Mouse (Mus musculus) kidney, postnatal 0 days (tissue): ENCODE measurements around the gene Met. TPM values are rescaled to one million over a fixed set of nuclear protein-coding genes. Genes with fewer than 3 reads are reported as not detected.

Experiments
- ATAC-seq: fragments of 200-750 bp; cut with Nextera tagmentation; replicated peaks from 2 replicates; pipeline ENCODE4 v1.8.0; 2017; ENCODE audit warnings: low read depth, moderate number of reproducible peaks, moderate TSS enrichment, moderate library complexity; ENCODE audit not compliant: low FRiP score
- DNase-seq: peaks from one replicate; pipeline ENCODE4 v3.0.0-alpha.2; 2016; ENCODE audit warnings: low spot score
- H3K27ac ChIP-seq: fragments of 300-500 bp; sonication (generic); 2 replicates; pipeline ENCODE4 v1.5.1; 2014; ENCODE audit warnings: mild to moderate bottlenecking
- H3K27me3 ChIP-seq: fragments of 300-500 bp; sonication (generic); 2 replicates; pipeline ENCODE4 v1.6.1; 2014; ENCODE audit warnings: low read length, mixed read lengths; ENCODE audit not compliant: insufficient read depth
- H3K36me3 ChIP-seq: fragments of 300-500 bp; sonication (generic); 2 replicates; pipeline ENCODE4 v1.6.1; 2014; ENCODE audit warnings: low read length, mixed read lengths; ENCODE audit not compliant: insufficient read depth
- H3K4me1 ChIP-seq: fragments of 300-500 bp; sonication (generic); replicated peaks from 2 replicates; pipeline ENCODE4 v1.6.1; 2014; ENCODE audit warnings: antibody characterized with exemption, low read length, mixed read lengths; ENCODE audit not compliant: insufficient read depth
- H3K4me2 ChIP-seq: fragments of 300-500 bp; sonication (generic); 2 replicates; pipeline ENCODE4 v1.6.1; 2014; ENCODE audit warnings: mild to moderate bottlenecking, low read length, moderate library complexity, mixed read lengths
- H3K4me3 ChIP-seq: fragments of 300-500 bp; sonication (generic); replicated peaks from 2 replicates; pipeline ENCODE4 v1.5.1; 2014; ENCODE audit warnings: low read depth, low read length
- H3K9ac ChIP-seq: fragments of 300-500 bp; sonication (generic); 2 replicates; pipeline ENCODE4 v1.6.1; 2014; ENCODE audit warnings: low read depth, low read length
- H3K9me3 ChIP-seq: fragments of 300-500 bp; sonication (generic); replicated peaks from 2 replicates; pipeline ENCODE4 v1.6.1; 2016; ENCODE audit warnings: low read length, inconsistent platforms, mixed read lengths
- CTCF ChIP-seq: IDR thresholded peaks from 2 replicates; pipeline ENCODE4 v1.5.1; 2016; ENCODE audit warnings: antibody characterized with exemption, low read depth, mild to moderate bottlenecking, moderate library complexity
- WGBS: fragments of 180-500 bp; shearing (Covaris S2); extraction: QIAGEN DNeasy Blood & Tissue Kit; methylation state at CpG from one replicate; pipeline ENCODE4 v1.1.7; 2014; 5-methylcytosine and 5-hydroxymethylcytosine counted together
- polyA plus RNA-seq: library from polyadenylated mRNA; unstranded; fragments of >200 nt; fragmentation: Nextera tagmentation; extraction: Ambion mirVana; gene quantifications from 2 replicates; pipeline ENCODE4 v1.2.1, GENCODE M21; 2015

The Met gene
- polyA plus RNA-seq, 1 experiment from 2014 or later = 17.9 TPM

- no peaks in the 10 kb centered on the region for H3K27me3 ChIP-seq
- ATAC-seq = no peak
- no peak overlapping the region for H3K4me2 ChIP-seq
- TF ChIP-seq CTCF = no peak
- no peak overlapping the region for H3K9ac ChIP-seq
- H3K4me3 ChIP-seq = no peak overlapping the region
- no peaks in the 10 kb centered on the region for H3K36me3 ChIP-seq
- no peaks in the 10 kb centered on the region for H3K9me3 ChIP-seq
- 61% methylated on average over 2 of the region's 2 CpGs for WGBS
- H3K4me1 ChIP-seq = no peaks in the 10 kb centered on the region
- no peak for DNase-seq
- H3K27ac ChIP-seq = no peak overlapping the region
Observed at GRCm38 (mm10) chr6:17488291-17488817, 24.8 kb downstream of the Met start.

DNA sequence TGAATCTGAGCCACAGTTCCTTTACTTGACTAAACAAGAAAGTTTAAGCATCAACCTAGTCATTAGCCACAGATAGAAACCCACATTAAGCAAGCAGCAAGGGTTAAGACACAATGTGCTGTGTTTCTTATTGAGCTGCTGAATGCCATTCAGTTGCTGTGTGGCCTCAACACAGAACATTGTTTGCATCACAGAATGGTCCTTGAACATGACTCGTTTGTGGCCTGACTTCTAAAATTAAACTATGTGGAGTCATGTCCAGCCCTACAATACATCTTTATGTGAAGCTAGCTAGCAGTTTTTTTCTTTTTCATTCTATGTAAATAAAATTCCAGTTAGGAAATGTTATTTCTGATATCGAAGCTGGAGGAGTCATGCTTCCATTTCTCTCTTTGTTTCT is 27.2 kb downstream of the Met start:
- TF ChIP-seq CTCF = no peak
- Histone ChIP-seq H3K4me2 (no peak overlapping the region), H3K9ac (no peak overlapping the region), H3K4me1 (no peaks in the 10 kb centered on the region), H3K9me3 (no peaks in the 10 kb centered on the region), H3K27me3 (no peaks in the 10 kb centered on the region), H3K4me3 (no peak overlapping the region), H3K27ac (no peak overlapping the region), H3K36me3 (no peaks in the 10 kb centered on the region)
- DNase-seq (no peak), ATAC-seq (no peak)
- whole genome bisulfite sequencing = 65% methylated on average over 2 of the region's 2 CpGs

- no peaks in the 10 kb centered on the region for H3K36me3 ChIP-seq
- DNase-seq = no peak
- H3K4me3 ChIP-seq = no peak overlapping the region
- H3K27me3 ChIP-seq = no peaks in the 10 kb centered on the region
- no peaks in the 10 kb centered on the region for H3K9me3 ChIP-seq
- H3K4me2 ChIP-seq = no peak overlapping the region
- H3K4me1 ChIP-seq = no peaks in the 10 kb centered on the region
- 93% methylated on average over 10 of the region's 10 CpGs for WGBS
- H3K9ac ChIP-seq = no peak overlapping the region
- no peak for ATAC-seq
- no peak for TF ChIP-seq CTCF
- H3K27ac ChIP-seq = 0 out of 2 replicates have a peak overlapping the region, but pooled peaks have one; percentile 8
Observed at GRCm38 (mm10) chr6:17491502-17491901, 27.9 kb downstream of the Met start.

DNA sequence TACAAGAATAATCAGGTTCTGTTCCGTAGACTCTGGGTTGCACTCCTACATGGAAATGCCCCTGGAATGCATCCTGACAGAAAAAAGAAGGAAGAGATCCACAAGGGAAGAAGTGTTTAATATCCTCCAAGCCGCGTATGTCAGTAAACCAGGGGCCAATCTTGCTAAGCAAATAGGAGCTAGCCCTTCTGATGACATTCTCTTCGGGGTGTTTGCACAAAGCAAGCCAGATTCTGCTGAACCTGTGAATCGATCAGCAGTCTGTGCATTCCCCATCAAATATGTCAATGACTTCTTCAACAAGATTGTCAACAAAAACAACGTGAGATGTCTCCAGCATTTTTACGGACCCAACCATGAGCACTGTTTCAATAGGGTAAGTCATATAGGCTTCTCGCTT is 28.5 kb downstream of the Met start:
- DNase-seq = no peak
- H3K4me3 ChIP-seq = no peak overlapping the region
- 91% methylated on average over 8 of the region's 8 CpGs for whole genome bisulfite sequencing
- no peak overlapping the region for H3K4me2 ChIP-seq
- no peak overlapping the region for H3K9ac ChIP-seq
- no peaks in the 10 kb centered on the region for H3K36me3 ChIP-seq
- no peak overlapping the region for H3K27ac ChIP-seq
- 0 out of 2 replicates have a peak, but pooled peaks cover 5% of the 10 kb centered on the region for H3K4me1 ChIP-seq
- TF ChIP-seq CTCF = no peak
- H3K9me3 ChIP-seq = no peaks in the 10 kb centered on the region
- ATAC-seq = no peak
- no peaks in the 10 kb centered on the region for H3K27me3 ChIP-seq

GRCm38 (mm10) chr6:17495413-17495812 is 31.8 kb downstream of the Met start:
- no peak overlapping the region for H3K9ac ChIP-seq
- no peaks in the 10 kb centered on the region for H3K36me3 ChIP-seq
- H3K9me3 ChIP-seq = no peaks in the 10 kb centered on the region
- H3K4me1 ChIP-seq = 0 out of 2 replicates have a peak, but pooled peaks cover 10% of the 10 kb centered on the region
- no peak overlapping the region for H3K4me3 ChIP-seq
- H3K27me3 ChIP-seq = no peaks in the 10 kb centered on the region
- H3K4me2 ChIP-seq = no peak overlapping the region
- DNase-seq (no peak), ATAC-seq (no peak)
- 95% methylated on average over 1 of the region's 1 CpGs for WGBS
- TF ChIP-seq CTCF = no peak
- no peak overlapping the region for H3K27ac ChIP-seq

DNA sequence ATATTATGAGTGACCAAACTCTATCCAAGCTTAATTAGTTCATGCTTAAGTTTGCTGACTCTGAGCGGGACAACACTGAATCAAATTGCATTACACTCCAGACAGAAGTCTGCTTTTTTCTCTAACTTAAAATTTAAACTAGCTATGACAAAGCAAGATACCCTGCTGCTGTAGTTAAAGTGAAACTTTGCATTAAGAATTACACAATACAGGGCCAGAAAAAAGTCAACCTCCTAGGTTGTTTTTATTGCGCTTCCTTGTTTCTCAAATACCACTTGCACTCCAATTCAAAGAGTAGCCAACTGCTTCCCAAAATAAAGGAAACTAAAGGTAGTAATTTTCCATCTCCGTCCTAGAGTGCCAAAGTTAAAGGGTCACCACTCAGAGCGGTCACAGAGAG is 33.8 kb downstream of the Met start:
- Histone ChIP-seq H3K27ac (no peak overlapping the region), H3K4me3 (no peak overlapping the region), H3K36me3 (no peaks in the 10 kb centered on the region), H3K4me1 (0 out of 2 replicates have a peak, but pooled peaks cover 10% of the 10 kb centered on the region), H3K27me3 (no peaks in the 10 kb centered on the region), H3K9me3 (no peaks in the 10 kb centered on the region), H3K4me2 (no peak overlapping the region), H3K9ac (no peak overlapping the region)
- ATAC-seq (no peak), DNase-seq (no peak)
- 46% methylated on average over 4 of the region's 4 CpGs for WGBS
- TF ChIP-seq CTCF = no peak

- Histone ChIP-seq H3K36me3 (no peaks in the 10 kb centered on the region), H3K4me3 (no peak overlapping the region), H3K27ac (no peak overlapping the region), H3K9me3 (no peaks in the 10 kb centered on the region), H3K4me2 (no peak overlapping the region), H3K9ac (no peak overlapping the region), H3K4me1 (0 out of 2 replicates have a peak, but pooled peaks cover 10% of the 10 kb centered on the region), H3K27me3 (no peaks in the 10 kb centered on the region)
- 65% methylated on average over 8 of the region's 8 CpGs for WGBS
- ATAC-seq = no peak
- TF ChIP-seq CTCF = no peak
- DNase-seq = no peak
Observed at GRCm38 (mm10) chr6:17498801-17499200, 35.2 kb downstream of the Met start.
